Mouse (Mus musculus): ENCODE results near the gene Ccdc169.
"Not testable (repeated sequence)": the region's sequence is repeated elsewhere in the genome, so short reads cannot be mapped to it uniquely, and the experiment has no call there.

Gene Ccdc169

DNA sequence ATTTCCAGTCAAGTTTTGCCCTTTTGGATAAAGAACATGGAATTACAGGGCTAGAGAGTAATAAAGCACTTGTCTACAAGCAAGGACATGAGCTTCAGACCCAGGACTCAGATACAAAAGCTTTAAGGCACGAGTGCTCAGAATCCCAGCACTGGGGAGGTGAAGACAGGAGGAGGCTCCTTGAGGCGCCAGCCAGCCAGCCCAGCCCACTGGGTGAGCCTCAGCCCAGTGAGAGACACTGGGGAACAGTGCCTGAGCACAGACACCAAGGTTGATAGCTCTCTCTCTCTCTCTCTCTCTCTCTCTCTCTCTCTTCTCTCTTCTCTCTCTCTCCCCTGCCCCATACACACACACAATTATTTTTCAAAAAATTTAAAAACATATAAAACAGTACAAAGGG, 56.2 kb downstream of the Ccdc169 start:
- in situ Hi-C loops (cut with MboI; ENCODE audit: low sequenced_read_pairs): no loop called here

GRCm38 (mm10) chr3:55194792-55195191, 57.7 kb downstream of the Ccdc169 start:
- in situ Hi-C loops (cut with MboI; ENCODE audit: low sequenced_read_pairs): no loop called here

DNA sequence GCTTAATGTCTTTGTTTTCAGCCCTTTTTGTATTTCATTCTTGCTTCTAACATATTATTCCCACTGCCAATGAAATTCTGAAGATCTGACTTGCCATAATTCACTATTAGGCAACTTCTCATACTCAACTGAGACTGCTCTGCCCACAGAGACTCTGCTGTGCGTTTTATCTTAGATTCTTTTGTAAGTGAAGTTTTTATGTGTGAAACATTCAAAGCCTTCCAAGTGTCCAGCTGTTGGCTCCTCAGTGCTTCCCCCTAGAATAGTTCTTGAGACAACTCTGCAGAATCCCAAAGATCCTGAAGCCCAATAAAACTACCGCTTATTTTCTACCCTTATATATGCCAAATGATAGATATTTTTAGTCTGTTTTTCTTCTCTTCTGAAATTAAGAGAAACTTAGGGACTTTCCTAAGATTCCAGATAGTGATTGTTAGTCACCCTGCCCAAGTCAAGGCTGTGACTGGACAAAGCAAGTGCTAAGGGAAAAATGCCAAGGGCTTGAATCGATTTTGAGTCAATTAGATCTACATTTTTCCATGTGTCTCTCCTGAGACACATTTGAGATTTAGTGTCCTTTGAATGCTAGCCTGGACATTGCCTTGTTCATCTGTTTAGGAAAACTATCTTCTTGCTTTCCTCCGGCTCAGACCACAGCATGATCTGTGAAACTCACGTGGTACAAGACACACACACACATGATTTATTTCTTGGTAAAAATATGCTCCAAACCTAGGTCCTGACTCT, 58.6 kb downstream of the Ccdc169 start:
- in situ Hi-C loops (cut with MboI; ENCODE audit: low sequenced_read_pairs): no loop called here

DNA sequence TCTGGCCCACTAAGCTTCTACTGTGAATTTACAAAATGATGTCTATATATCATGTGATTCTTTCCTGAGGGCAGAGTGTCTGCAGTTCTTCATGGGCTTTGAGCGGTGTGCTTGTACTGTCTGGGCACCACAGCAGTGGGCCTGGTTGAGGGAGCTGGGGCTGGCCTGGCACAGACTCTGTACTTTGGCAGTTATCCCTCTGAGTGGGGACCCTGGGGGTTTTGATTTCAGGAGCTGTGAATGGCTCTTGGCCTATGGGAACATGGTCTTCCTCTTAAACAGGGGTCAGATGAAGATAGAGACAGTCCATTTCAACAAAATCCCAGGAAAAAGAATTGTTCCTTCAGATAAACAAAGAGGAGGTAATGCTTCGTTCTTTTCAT, 59.2 kb downstream of the Ccdc169 start:
- in situ Hi-C loops (cut with MboI; ENCODE audit: low sequenced_read_pairs): no loop called here

- in situ Hi-C loops (cut with MboI; ENCODE audit: low sequenced_read_pairs): not testable (repeated sequence)
Observed at GRCm38 (mm10) chr3:55203621-55204020, 66.5 kb downstream of the Ccdc169 start.

DNA sequence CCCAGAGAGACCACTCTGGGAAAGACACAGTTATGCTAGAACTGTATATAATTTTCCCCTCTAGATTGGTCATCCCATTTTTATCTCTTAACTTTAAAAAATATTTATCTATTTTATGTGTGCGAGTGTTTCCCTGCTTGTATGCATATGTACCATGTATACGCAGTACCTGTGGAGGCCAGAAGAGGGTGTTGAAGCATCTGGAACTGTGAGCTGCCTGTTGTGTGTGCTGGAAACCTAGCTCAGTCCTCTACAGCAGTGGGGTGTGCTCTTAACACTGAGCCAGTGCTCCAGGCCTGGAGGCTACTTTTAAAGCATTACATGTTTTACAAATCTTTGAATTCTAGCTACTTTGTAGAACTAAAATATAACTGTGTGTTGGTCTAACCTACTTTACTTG, 69.3 kb downstream of the Ccdc169 start:
- in situ Hi-C loops (cut with MboI; ENCODE audit: low sequenced_read_pairs): no loop called here

GRCm38 (mm10) chr3:55207665-55208064, 70.5 kb downstream of the Ccdc169 start:
- in situ Hi-C loops (cut with MboI; ENCODE audit: low sequenced_read_pairs): no loop called here

- in situ Hi-C loops (cut with MboI; ENCODE audit: low sequenced_read_pairs): no loop called here
Observed at GRCm38 (mm10) chr3:55212254-55212653, 75.1 kb downstream of the Ccdc169 start.

GRCm38 (mm10) chr3:55213785-55214184, 76.6 kb downstream of the Ccdc169 start:
- in situ Hi-C loops (cut with MboI; ENCODE audit: low sequenced_read_pairs): no loop called here

- in situ Hi-C loops (cut with MboI; ENCODE audit: low sequenced_read_pairs): no loop called here
Observed at GRCm38 (mm10) chr3:55214413-55214812, 77.3 kb downstream of the Ccdc169 start.

GRCm38 (mm10) chr3:55222502-55222901, 85.4 kb downstream of the Ccdc169 start:
- in situ Hi-C loops (cut with MboI; ENCODE audit: low sequenced_read_pairs): no loop called here
